Mouse (Mus musculus) cerebellum, postnatal 25 days (tissue): ENCODE data around the gene Krit1.

ENCODE experiments used
- DNase-seq, 2 experiments: peaks; one replicate each; pipeline ENCODE4 v3.0.0; 2021; ENCODE audit warnings: mixed read lengths in 2 of 2

Gene Krit1

DNA sequence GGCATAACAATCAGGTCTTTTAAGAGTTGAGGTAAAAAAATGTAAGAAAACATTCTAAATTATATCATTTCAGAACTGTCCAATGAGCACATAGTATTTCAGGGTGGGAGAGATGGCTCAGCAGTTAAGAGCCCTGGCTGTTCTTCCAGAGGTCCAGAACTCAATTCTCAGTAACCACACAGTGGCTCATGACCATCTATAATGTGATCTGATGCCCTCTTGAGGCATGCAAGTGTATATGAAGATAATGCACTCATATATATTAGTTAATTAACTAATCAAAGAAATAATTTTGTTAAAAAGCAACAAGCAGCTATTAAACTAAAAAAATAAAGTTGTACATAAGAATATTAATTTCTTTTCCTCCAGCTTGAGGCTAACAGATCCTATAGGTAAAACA, 86.2 kb downstream of the Krit1 start:
- DNase-seq: no peak

GRCm38 (mm10) chr5:3893459-3894293, 90.7 kb downstream of the Krit1 start, which contains the start of gene Mterf1a:
Mterf1a (minus strand) TSS chr5:3893933.
- DNase-seq: peak; percentile 56 to 60

DNA sequence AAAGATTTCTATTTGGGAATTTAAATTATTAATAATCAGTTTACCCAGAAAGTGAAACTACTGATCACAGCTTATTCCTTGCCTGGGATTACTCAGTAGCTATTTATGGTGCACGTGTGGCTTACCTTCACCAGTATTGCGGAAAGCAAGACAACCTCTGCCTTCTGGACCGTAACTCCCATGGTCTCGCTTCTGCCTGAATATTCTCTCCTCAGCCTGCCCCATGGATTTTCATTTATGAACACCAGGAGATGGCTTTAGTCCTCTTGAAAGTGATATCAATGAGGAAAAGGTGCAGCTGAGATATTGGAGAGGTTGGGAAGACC, 91.3 kb downstream of the Krit1 start:
- peak in 1 of 2 experiments; percentile 6 for DNase-seq
